Mouse (Mus musculus) neural tube, embryonic 15.5 days (tissue): ENCODE data around the gene Cbx1. TPM values are rescaled to one million over a fixed set of nuclear protein-coding genes. Genes with fewer than 3 reads are reported as not detected.
"Not testable (repeated sequence)": the region's sequence is repeated elsewhere in the genome, so short reads cannot be mapped to it uniquely, and the experiment has no call there.

Experiments used
- ATAC-seq: fragments of 200-750 bp; cut with Nextera tagmentation; 2 replicates; pipeline ENCODE4 v1.8.0; 2017; ENCODE audit warnings: mild to moderate bottlenecking, moderate TSS enrichment, moderate library complexity; ENCODE audit not compliant: low FRiP score
- H3K27ac ChIP-seq: fragments of 300-500 bp; sonication (generic); replicated peaks from 2 replicates; pipeline ENCODE4 v1.5.1; 2015; ENCODE audit warnings: mild to moderate bottlenecking, inconsistent platforms
- H3K27me3 ChIP-seq: fragments of 300-500 bp; sonication (generic); replicated peaks from 2 replicates; pipeline ENCODE4 v1.6.1; 2015; ENCODE audit warnings: inconsistent platforms
- H3K36me3 ChIP-seq: fragments of 300-500 bp; sonication (generic); 2 replicates; pipeline ENCODE4 v1.6.1; 2015; ENCODE audit warnings: inconsistent platforms
- H3K4me1 ChIP-seq: fragments of 300-500 bp; sonication (generic); 2 replicates; pipeline ENCODE4 v1.6.1; 2015; ENCODE audit warnings: inconsistent platforms
- H3K4me2 ChIP-seq: fragments of 300-500 bp; sonication (generic); 2 replicates; pipeline ENCODE4 v1.6.1; 2015; ENCODE audit warnings: inconsistent platforms, mild to moderate bottlenecking, moderate library complexity
- H3K4me3 ChIP-seq: fragments of 300-500 bp; sonication (generic); replicated peaks from 2 replicates; pipeline ENCODE4 v1.5.1; 2015; ENCODE audit warnings: mild to moderate bottlenecking, inconsistent platforms
- H3K9ac ChIP-seq: fragments of 300-500 bp; sonication (generic); replicated peaks from 2 replicates; pipeline ENCODE4 v1.6.1; 2015; ENCODE audit warnings: mild to moderate bottlenecking, inconsistent platforms
- H3K9me3 ChIP-seq: fragments of 300-500 bp; sonication (generic); replicated peaks from 2 replicates; pipeline ENCODE4 v1.6.1; 2016; ENCODE audit warnings: inconsistent platforms
- WGBS: fragments of 180-500 bp; shearing (Covaris S2); methylation state at CpG from one replicate; pipeline ENCODE4 v1.1.7; 2015; ENCODE audit warnings: mixed read lengths; 5-methylcytosine and 5-hydroxymethylcytosine counted together
- microRNA counts: library from miRNA; unstranded; fragments of <30 nt; microRNA quantifications from one replicate; lab custom pipeline; 2016
- microRNA-seq: library from miRNA; unstranded; fragments of <30 nt; microRNA quantifications from one replicate; pipeline ENCODE4, GENCODE M21; 2017
- polyA plus RNA-seq: library from polyadenylated mRNA; unstranded; fragments of >200 nt; fragmentation: Nextera tagmentation; extraction: Ambion mirVana; gene quantifications from 2 replicates; pipeline ENCODE4 v1.2.1, GENCODE M21; 2015

The Cbx1 gene
- polyA plus RNA-seq, 1 experiment from 2014 or later, result 60.9 TPM

DNA sequence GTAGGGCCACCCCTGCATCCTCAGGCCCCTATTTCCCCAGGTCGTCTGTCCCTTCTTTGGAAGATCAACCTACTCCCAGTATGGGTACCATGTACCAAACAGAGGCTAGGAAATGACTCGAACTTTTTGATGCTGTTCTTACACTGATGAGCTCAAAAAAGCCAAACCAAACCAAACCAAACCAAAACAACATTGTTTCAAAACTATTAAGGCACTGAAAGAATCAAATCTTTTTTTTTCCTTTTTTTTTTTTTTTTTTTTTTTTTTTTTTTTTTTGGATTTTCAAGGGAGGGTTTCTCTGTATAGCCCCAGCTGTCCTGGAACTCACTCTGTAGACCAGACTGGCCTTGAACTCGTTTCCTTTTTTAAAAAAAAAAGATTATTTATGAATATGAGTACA, 54.7 kb downstream of the Cbx1 start:
- Histone ChIP-seq H3K4me3 (no peak overlapping the region), H3K4me1 (no peaks in the 10 kb centered on the region), H3K4me2 (no peak overlapping the region), H3K9ac (no peak overlapping the region), H3K27me3 (no peaks in the 10 kb centered on the region), H3K9me3 (no peaks in the 10 kb centered on the region), H3K27ac (no peak overlapping the region), H3K36me3 (no peaks in the 10 kb centered on the region)
- WGBS, result 63% methylated on average over 3 of the region's 3 CpGs
- no peak for ATAC-seq

DNA sequence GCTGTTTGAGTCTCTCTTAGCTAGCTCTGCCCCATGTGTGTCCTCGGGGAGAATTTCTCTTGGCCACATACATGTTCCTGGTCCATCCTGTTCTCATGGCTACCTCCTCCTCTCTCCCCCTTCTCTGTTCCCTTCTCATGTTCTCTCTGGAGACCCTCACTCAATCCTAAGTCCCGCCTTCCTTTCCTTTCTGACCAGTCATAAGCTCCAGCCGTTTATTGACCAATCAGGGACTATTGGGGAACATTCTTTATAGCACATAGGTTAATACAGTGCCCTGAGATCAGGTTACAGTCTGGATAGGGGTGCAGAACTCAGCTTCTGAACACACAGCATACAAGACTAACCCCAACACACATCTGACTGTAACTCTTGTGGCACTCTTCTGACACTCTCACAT, 58.3 kb downstream of the Cbx1 start:
- H3K36me3 ChIP-seq, result no peaks in the 10 kb centered on the region
- peaks cover 13% of the 10 kb centered on the region for H3K4me1 ChIP-seq
- ATAC-seq, result no peak
- no peak overlapping the region for H3K9ac ChIP-seq
- no peak overlapping the region for H3K4me3 ChIP-seq
- WGBS, result 42% methylated on average over 3 of the region's 3 CpGs
- 0 out of 2 replicates have a peak, but pooled peaks cover 9% of the 10 kb centered on the region for H3K27me3 ChIP-seq
- no peak overlapping the region for H3K27ac ChIP-seq
- no peak overlapping the region for H3K4me2 ChIP-seq
- H3K9me3 ChIP-seq, result no peaks in the 10 kb centered on the region

DNA sequence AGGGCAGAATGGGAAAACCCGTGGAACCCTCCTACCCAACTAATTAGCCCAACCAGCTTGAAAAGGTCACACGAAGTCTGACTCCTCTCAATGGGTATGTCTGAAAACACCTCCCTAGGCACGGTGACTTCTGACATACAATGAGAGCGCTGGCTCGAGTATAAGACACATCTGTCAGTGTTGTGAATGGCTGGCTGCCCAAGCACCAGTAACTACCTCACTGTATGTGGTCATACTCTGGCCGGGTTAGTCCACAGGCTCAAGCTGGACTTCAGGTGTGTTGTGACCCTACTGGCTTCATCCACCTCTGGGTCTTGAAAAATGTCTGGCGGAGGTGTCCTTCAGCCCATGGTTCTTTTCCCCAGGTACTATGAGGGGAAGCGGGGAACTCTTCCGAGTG, 59.8 kb downstream of the Cbx1 start:
- no peak overlapping the region for H3K4me3 ChIP-seq
- WGBS, result 63% methylated on average over 9 of the region's 9 CpGs
- no peak for ATAC-seq
- H3K36me3 ChIP-seq, result no peaks in the 10 kb centered on the region
- H3K4me2 ChIP-seq, result no peak overlapping the region
- peaks cover 13% of the 10 kb centered on the region for H3K4me1 ChIP-seq
- H3K27ac ChIP-seq, result no peak overlapping the region
- H3K9me3 ChIP-seq, result no peaks in the 10 kb centered on the region
- H3K27me3 ChIP-seq, result 0 out of 2 replicates have a peak, but pooled peaks cover 9% of the 10 kb centered on the region
- no peak overlapping the region for H3K9ac ChIP-seq

DNA sequence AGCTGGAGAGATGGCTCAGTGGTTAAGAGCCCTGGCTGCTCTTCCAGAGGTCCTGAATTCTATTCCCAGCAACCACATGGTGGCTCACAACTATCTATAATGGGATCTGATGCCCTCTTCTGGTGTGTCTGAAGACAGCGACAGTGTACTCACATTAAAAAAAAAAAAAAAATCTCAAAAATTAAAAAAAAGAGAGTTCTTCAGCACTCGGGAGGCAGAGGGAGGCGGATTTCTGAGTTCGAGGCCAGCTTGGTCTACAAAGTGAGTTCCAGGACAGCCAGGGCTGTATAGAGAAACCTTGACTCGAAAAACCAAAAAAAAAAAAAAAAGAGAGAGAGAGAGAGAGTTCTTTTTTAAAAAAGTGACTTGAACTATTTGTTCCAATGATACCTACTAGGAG, 60.2 kb downstream of the Cbx1 start:
- ATAC-seq, H3K36me3 ChIP-seq, H3K9me3 ChIP-seq, H3K27me3 ChIP-seq, H3K9ac ChIP-seq, H3K27ac ChIP-seq: not testable (repeated sequence)
- Histone ChIP-seq H3K4me1 (peaks cover 13% of the 10 kb centered on the region), H3K4me2 (peak overlapping the region; percentile 77), H3K4me3 (peak overlapping the region; percentile 44)
- WGBS, result 80% methylated on average over 5 of the region's 5 CpGs

DNA sequence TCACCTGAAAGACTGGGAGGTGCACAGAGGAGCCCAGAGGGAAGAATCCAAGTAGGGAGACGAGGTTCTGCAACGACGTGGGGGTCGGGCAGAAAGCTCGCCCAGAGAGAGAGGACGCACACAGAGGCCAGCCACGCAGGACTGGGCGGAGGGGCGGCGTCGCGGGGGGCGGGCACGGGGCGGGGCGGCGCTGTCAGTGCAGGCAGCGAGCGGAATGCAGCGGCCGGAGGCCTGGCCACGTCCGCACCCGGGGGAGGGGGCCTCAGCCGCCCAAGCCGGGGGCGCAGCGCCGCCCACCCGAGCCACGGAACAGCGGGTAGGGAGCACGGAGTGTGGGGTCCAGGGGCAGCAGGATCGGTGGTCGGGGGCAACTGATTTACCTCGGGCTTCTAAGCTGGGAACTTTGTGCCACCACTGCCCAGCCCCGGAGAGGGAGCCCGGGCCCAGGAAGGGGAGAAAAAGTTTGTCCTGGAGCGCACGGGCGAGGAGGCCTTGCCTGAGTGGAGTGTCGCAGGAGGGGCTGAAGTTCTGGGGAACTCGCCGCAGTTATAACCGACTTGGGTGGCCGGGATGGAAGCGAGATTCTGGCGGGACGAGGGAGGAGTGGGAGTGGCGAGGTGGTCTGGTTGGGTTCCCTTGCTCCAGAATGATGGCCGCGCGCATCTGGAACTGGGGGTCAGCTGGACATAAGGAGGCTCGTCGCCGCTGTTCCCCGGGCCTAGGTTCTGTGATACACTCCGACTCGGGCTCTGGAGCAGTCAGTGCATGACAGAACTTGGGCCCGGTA, 60.9 kb downstream of the Cbx1 start, which contains the start of gene Copz2:
Gene Copz2 (plus strand): TSS at position 190 of the 787 bp plus-strand sequence.
- Histone ChIP-seq H3K9me3 (no peaks in the 10 kb centered on the region), H3K4me1 (peaks cover 13% of the 10 kb centered on the region), H3K4me2 (peak within 1 kb of the TSS; percentile 77), H3K9ac (peak within 1 kb of the TSS; percentile 37), H3K4me3 (peak within 1 kb of the TSS; percentile 44), H3K36me3 (no peaks in the 10 kb centered on the region), H3K27ac (0 out of 2 replicates have a peak within 1 kb of the TSS, but pooled peaks have one; percentile 28), H3K27me3 (0 out of 2 replicates have a peak, but pooled peaks cover 9% of the 10 kb centered on the region)
- no peak for ATAC-seq
- WGBS, result 1% methylated on average over 55 of the region's 60 CpGs

DNA sequence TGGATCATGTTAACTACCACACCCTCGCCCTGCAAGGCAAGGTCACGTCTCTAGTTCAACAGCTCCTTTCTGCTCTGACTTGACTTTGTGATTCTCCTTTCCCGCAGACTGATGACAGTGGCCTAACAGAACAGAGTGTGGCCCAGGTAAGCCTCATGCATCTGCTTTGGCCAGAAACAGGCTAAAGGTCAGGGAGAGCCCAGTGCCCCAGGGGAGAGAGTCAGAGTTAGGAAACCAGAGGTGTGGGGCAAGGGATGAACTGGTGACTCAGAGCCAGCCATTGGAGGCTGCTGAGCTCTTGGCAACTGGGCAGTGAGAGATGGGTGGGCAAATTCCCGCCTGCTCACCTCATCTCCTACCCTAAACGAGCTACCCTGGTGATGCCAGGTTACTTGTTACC, 68.5 kb downstream of the Cbx1 start:
- H3K4me2 ChIP-seq, result no peak overlapping the region
- H3K4me1 ChIP-seq, result peaks cover 22% of the 10 kb centered on the region
- no peak overlapping the region for H3K9ac ChIP-seq
- no peak overlapping the region for H3K4me3 ChIP-seq
- no peaks in the 10 kb centered on the region for H3K27me3 ChIP-seq
- no peaks in the 10 kb centered on the region for H3K36me3 ChIP-seq
- WGBS, result 84% methylated on average over 5 of the region's 5 CpGs
- ATAC-seq, result no peak
- no peak overlapping the region for H3K27ac ChIP-seq
- H3K9me3 ChIP-seq, result no peaks in the 10 kb centered on the region

MicroRNAs encoded within 50 kb of the gene (microRNA counts, 519-probe panel; counts per million panel counts)
- microRNA mmu-miR-152 (lab: Ali Mortazavi, UCI), result 3,193 counts per million, percentile 78 among the panel's probes with 10 or more counts

Small RNAs within 50 kb of the gene (microRNA-seq; reads per million reads assigned to microRNA genes)
- 35.5 reads per million, percentile 39 among the genes with 10 or more reads in this experiment for gene Mir152

Other genes starting within 250 kb of the Cbx1 start
- gene Snx11, start 11.6 kb upstream of the Cbx1 start, polyA plus RNA-seq, result 70.4 and 81.7 TPM in 2 replicates
- 71.8 and 78.2 TPM in 2 replicates for gene Nfe2l1, start 40.8 kb downstream of the Cbx1 start, polyA plus RNA-seq
- 29.2 and 42.0 TPM in 2 replicates for gene Copz2, start 60.7 kb downstream of the Cbx1 start, polyA plus RNA-seq
- 82.4 and 85.7 TPM in 2 replicates for gene Cdk5rap3, start 127.4 kb downstream of the Cbx1 start, polyA plus RNA-seq
- 0.47 and 5.2 TPM in 2 replicates for gene Prr15l, start 139.0 kb downstream of the Cbx1 start, polyA plus RNA-seq
- gene Pnpo, start 154.9 kb downstream of the Cbx1 start, polyA plus RNA-seq, result 30.8 and 35.8 TPM in 2 replicates
- gene Sp2, start 193.8 kb downstream of the Cbx1 start, polyA plus RNA-seq, result 13.0 and 15.8 TPM in 2 replicates
- gene Sp6, start 224.3 kb downstream of the Cbx1 start, polyA plus RNA-seq, result 0.23 and 0.52 TPM in 2 replicates
- 12.6 and 18.5 TPM in 2 replicates for gene Scrn2, start 240.8 kb downstream of the Cbx1 start, polyA plus RNA-seq